Mouse (Mus musculus) liver, embryonic 14.5 days (tissue): Measurements from ENCODE around the gene Slpi. TPM values are rescaled to one million over a fixed set of nuclear protein-coding genes. Genes with fewer than 3 reads are reported as not detected.

Experiments
- ATAC-seq: fragments of 200-750 bp; cut with Nextera tagmentation; 2 replicates; pipeline ENCODE4 v1.8.0; 2017; ENCODE audit warnings: moderate number of reproducible peaks, mild to moderate bottlenecking, moderate library complexity; ENCODE audit not compliant: insufficient read depth
- DNase-seq, 3 experiments: peaks; one replicate each; pipeline ENCODE4 v3.0.0-alpha.2; 2012 to 2013; ENCODE audit warnings: low read depth in 3 of 3, low spot score in 3 of 3
- H3K27ac ChIP-seq: fragments of 300-500 bp; sonication (generic); 2 replicates; pipeline ENCODE4 v1.5.1; 2014; ENCODE audit warnings: moderate library complexity, mild to moderate bottlenecking, control low read depth, inconsistent platforms
- H3K27me3 ChIP-seq: fragments of 300-500 bp; sonication (generic); 2 replicates; pipeline ENCODE4 v1.6.1; 2014; ENCODE audit warnings: mild to moderate bottlenecking, low read length, moderate library complexity; ENCODE audit not compliant: control insufficient read depth, insufficient read depth
- H3K36me3 ChIP-seq: fragments of 300-500 bp; sonication (generic); replicated peaks from 2 replicates; pipeline ENCODE4 v1.6.1; 2014; ENCODE audit warnings: low read depth; ENCODE audit not compliant: control insufficient read depth, insufficient read depth
- H3K4me1 ChIP-seq, 2 experiments: fragments of 200-500 bp in 1 of 2; fragments of 300-500 bp in 1 of 2; sonication (generic) in 1 of 2; replicated peaks; 2 replicates each; pipeline ENCODE4 v1.6.1; 2012 to 2014; ENCODE audit warnings: antibody characterized with exemption in 1 of 2, inconsistent platforms in 1 of 2, low read length in 1 of 2; ENCODE audit not compliant: control insufficient read depth in 2 of 2, insufficient read depth in 2 of 2
- H3K4me2 ChIP-seq: fragments of 300-500 bp; sonication (generic); 2 replicates; pipeline ENCODE4 v1.6.1; 2014; ENCODE audit warnings: low read depth, mild to moderate bottlenecking, control low read depth, moderate library complexity
- H3K4me3 ChIP-seq, 2 experiments: fragments of 200-500 bp in 1 of 2; fragments of 300-500 bp in 1 of 2; sonication (generic) in 1 of 2; 2 replicates each; pipeline ENCODE4 v1.5.1; 2012 to 2014; ENCODE audit warnings: low read depth in 2 of 2, low read length in 2 of 2, mild to moderate bottlenecking in 2 of 2, control low read depth in 1 of 2, inconsistent platforms in 1 of 2, moderate library complexity in 1 of 2; ENCODE audit not compliant: insufficient read depth in 1 of 2
- H3K9ac ChIP-seq: fragments of 300-500 bp; sonication (generic); replicated peaks from 2 replicates; pipeline ENCODE4 v1.6.1; 2014; ENCODE audit warnings: mild to moderate bottlenecking, control low read depth, moderate library complexity
- H3K9me3 ChIP-seq: fragments of 300-500 bp; sonication (generic); 2 replicates; pipeline ENCODE4 v1.6.1; 2016; ENCODE audit warnings: low read length, mixed read lengths; ENCODE audit not compliant: control insufficient read depth
- CTCF ChIP-seq: IDR thresholded peaks from 2 replicates; pipeline ENCODE4 v1.5.1; 2016; ENCODE audit warnings: antibody characterized with exemption, low read depth, control low read depth
- EP300 ChIP-seq: IDR thresholded peaks from 2 replicates; pipeline ENCODE4 v1.6.1; 2016; ENCODE audit warnings: antibody characterized with exemption, low read depth
- WGBS: fragments of 180-500 bp; shearing (Covaris S2); extraction: QIAGEN DNeasy Blood & Tissue Kit; methylation state at CpG from one replicate; pipeline ENCODE4 v1.1.7; 2014; ENCODE audit not compliant: insufficient replicate concordance; 5-methylcytosine and 5-hydroxymethylcytosine counted together
- polyA plus RNA-seq, 2 experiments: library from polyadenylated mRNA; depleted of rRNA in 1 of 2; stranded (reverse) in 1 of 2; unstranded in 1 of 2; fragments of >200 nt; fragmentation: Nextera tagmentation in 1 of 2; extraction: Ambion mirVana in 1 of 2; gene quantifications; 2 replicates each; pipeline versions ENCODE4 v1.2.1 to v1.2.3; 2012 to 2014

Gene Slpi
- polyA plus RNA-seq, 2 experiments, result 10.1 to 19.9 TPM

DNA sequence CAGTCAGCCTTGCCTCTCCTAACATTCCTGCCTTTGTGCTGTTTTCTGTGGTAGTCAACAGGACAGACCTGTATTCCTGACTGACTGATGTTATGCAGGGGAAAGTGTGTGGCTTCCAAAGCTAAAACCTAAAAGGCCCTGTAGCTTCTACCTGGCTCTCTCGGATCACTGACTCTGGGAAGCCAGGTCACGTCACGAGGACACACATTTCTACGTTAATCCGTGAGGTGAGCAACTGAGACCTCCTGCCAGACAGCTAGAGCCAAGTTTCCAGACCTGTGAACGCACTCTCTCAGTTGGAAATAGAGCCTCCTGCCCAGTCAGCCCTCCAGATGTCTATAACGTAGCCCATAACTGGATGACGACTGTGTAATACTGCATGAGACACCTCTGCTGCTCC lies 33.1 kb upstream of the Slpi start:
- TF ChIP-seq EP300 (no peak), CTCF (no peak)
- no peaks in the 10 kb centered on the region for H3K4me1 ChIP-seq
- no peak overlapping the region for H3K4me3 ChIP-seq
- no peak overlapping the region for H3K9ac ChIP-seq
- no peaks in the 10 kb centered on the region for H3K9me3 ChIP-seq
- H3K36me3 ChIP-seq, result no peaks in the 10 kb centered on the region
- ATAC-seq, result no peak
- no peak overlapping the region for H3K4me2 ChIP-seq
- no peaks in the 10 kb centered on the region for H3K27me3 ChIP-seq
- DNase-seq, result no peak
- no peak overlapping the region for H3K27ac ChIP-seq
- 68% methylated on average over 8 of the region's 8 CpGs for WGBS

DNA sequence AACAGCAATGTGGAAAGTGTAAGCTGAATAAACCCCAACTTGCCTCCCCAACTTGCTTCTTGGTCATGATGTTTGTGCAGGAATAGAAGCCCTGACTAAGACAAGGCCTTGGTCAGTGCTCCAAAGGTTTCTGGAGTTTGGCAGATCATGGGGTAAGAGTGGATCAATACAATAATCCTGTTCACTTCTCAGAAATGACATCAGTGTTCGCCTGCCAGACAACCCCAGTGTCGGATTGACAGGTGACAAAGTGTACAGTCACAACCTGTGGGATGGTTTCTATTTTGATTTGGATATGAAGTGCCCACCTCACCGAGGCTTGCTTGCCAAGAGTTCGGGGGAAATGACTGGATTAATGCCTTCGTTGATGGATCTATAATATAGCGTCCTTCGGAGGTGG lies 32.4 kb upstream of the Slpi start:
- H3K4me2 ChIP-seq, result no peak overlapping the region
- H3K36me3 ChIP-seq, result no peaks in the 10 kb centered on the region
- TF ChIP-seq CTCF (no peak), EP300 (no peak)
- no peaks in the 10 kb centered on the region for H3K4me1 ChIP-seq
- H3K27ac ChIP-seq, result no peak overlapping the region
- no peak overlapping the region for H3K9ac ChIP-seq
- no peaks in the 10 kb centered on the region for H3K9me3 ChIP-seq
- H3K27me3 ChIP-seq, result no peaks in the 10 kb centered on the region
- no peak overlapping the region for H3K4me3 ChIP-seq
- ATAC-seq (no peak), DNase-seq (no peak)
- 66% methylated on average over 7 of the region's 7 CpGs for WGBS

DNA sequence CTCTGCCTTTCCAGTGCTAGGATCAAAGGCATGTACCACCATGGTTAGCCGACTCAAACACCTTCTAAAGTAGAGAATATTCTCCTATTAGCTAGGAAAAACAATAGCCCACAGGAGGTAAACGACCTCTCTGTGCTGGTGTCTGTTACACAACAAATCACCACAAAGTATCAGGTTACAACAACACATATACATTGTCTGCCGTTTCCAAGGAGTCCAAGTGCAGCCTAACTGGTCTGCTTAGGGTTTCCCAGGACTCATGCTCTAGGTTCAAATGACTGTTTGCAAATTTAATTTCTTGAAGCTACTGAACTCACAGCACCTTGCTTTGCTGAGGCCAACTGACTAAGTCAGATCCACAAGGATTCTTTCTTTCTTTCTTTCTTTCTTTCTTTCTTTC lies 30.6 kb upstream of the Slpi start:
- Histone ChIP-seq H3K4me2 (no peak overlapping the region), H3K27me3 (peaks cover under 1% of the 10 kb centered on the region; the same call in 1 of the 2 replicates), H3K9ac (no peak overlapping the region), H3K27ac (no peak overlapping the region), H3K9me3 (no peaks in the 10 kb centered on the region), H3K4me1 (no peaks in the 10 kb centered on the region), H3K36me3 (no peaks in the 10 kb centered on the region), H3K4me3 (no peak overlapping the region)
- ATAC-seq (no peak), DNase-seq (no peak)
- 14% methylated on average over 3 of the region's 3 CpGs for WGBS
- TF ChIP-seq EP300 (no peak), CTCF (no peak)

DNA sequence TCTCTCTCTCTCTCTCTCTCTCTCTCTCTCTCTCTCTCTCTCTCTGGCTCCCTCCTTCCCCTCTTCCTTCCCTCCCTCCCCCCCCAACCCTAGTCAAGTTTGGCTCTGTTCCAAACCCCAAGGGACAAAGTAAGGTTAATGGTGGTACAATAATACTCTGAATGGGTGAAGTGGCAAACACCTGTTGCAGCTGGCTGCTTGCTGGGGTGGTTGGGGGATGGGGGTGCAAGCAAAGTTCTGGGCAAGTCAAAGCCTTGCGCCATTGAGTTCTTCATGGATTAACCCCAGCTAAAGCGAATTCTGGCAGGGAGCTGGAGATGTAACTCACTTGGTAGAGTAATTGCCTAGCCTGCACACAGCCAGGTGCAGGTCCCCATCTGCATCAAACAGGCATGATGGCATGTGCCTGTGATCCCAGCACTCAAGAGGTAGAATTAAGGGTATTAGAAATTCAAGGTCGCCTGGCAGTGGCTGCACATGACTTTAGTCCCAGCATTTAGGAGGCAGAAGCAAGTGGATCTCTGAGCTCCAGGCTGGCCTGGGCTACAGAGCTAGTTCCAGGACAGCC lies 29.5 kb upstream of the Slpi start:
- no peaks in the 10 kb centered on the region for H3K9me3 ChIP-seq
- H3K4me3 ChIP-seq, result no peak overlapping the region
- H3K27ac ChIP-seq, result no peak overlapping the region
- no peak overlapping the region for H3K4me2 ChIP-seq
- no peak overlapping the region for H3K9ac ChIP-seq
- TF ChIP-seq CTCF, result no peak
- TF ChIP-seq EP300, result no peak
- 23% methylated on average over 3 of the region's 3 CpGs for WGBS
- H3K27me3 ChIP-seq, result peaks cover 4% of the 10 kb centered on the region; the same call in 1 of the 2 replicates
- DNase-seq, result no peak
- ATAC-seq, result no peak
- no peaks in the 10 kb centered on the region for H3K4me1 ChIP-seq
- no peaks in the 10 kb centered on the region for H3K36me3 ChIP-seq

DNA sequence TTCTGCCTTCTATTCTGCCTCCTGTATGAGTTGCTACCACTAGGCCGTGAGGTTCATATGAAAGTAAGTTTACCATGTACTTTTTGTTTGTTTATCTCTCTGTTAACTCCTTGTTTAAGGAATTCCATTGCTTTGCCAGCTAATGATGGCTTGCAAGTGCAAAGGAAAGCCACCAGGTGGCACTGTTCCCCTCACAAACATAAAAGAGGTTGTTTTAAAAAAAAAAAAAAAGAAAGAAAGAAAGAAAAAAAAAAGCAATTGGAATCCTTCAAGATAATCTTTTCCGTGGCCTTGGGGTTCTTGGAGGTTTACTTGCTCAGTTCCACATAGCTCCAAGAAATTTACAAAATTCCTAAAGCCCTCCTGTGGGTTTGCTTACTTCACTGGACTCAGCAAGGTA lies 28.3 kb upstream of the Slpi start:
- no peaks in the 10 kb centered on the region for H3K9me3 ChIP-seq
- no peaks in the 10 kb centered on the region for H3K36me3 ChIP-seq
- 3% methylated on average over 2 of the region's 2 CpGs for WGBS
- peaks cover 4% of the 10 kb centered on the region; the same call in 1 of the 2 replicates for H3K27me3 ChIP-seq
- no peak overlapping the region for H3K4me3 ChIP-seq
- H3K9ac ChIP-seq, result no peak overlapping the region
- H3K27ac ChIP-seq, result no peak overlapping the region
- no peaks in the 10 kb centered on the region for H3K4me1 ChIP-seq
- H3K4me2 ChIP-seq, result no peak overlapping the region
- DNase-seq, result no peak
- TF ChIP-seq CTCF (peak; percentile 58), EP300 (no peak)
- ATAC-seq, result no peak
